Mouse (Mus musculus): ENCODE data around the gene Pdlim5. TPM values are rescaled to one million over a fixed set of nuclear protein-coding genes. Genes with fewer than 3 reads are reported as not detected.
"Not testable (repeated sequence)": the region's sequence is repeated elsewhere in the genome, so short reads cannot be mapped to it uniquely, and the experiment has no call there.

Gene Pdlim5
- total RNA-seq, 4 experiments from 2014 or later: 19.5 to 27.0 (median 25.2) TPM

DNA sequence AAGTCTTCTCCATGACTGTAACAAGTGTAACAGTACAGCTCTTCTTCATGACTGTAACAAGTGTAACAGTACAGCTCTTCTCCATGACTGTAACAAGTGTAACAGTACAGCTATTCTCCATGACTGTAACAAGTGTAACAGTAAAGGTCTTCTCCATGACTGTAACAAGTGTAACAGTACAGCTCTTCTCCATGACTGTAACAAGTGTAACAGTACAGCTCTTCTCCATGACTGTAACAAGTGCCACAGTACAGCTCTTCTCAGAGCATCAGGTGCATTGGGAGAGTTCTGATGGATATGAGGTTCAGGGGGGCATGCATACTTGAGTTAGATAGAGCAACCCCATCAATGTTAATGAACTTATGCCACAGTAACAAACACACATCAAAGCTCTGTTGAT lies 203.9 kb downstream of the Pdlim5 start:
- not testable (repeated sequence) for DNase-seq (ENCODE audit: low spot score in 2 of 2)

Other genes with a start within 250 kb of the Pdlim5 start
- gene Bmpr1b, start 226.3 kb downstream of the Pdlim5 start, total RNA-seq (2022): 10 to 100 TPM; 19.7 to 21.1 (median 20.3) TPM
- 1 to 10 TPM; 2.4 to 5.2 (median 3.3) TPM for gene Gbp5, start 98.3 kb upstream of the Pdlim5 start, total RNA-seq (2022)
- gene Gbp7, start 134.6 kb upstream of the Pdlim5 start, total RNA-seq (2022): 1 to 10 TPM; 2.9 to 3.4 (median 3.3) TPM
- gene Gbp3, start 164.3 kb upstream of the Pdlim5 start, total RNA-seq (2022): 10 to 100 TPM in 1 of 4 experiments, 1 to 10 TPM in 3; 7.9 to 11.0 (median 8.5) TPM
- not detected for gene Gbp2b, start 199.2 kb upstream of the Pdlim5 start, total RNA-seq (2022)
- gene Gbp2, start 224.9 kb upstream of the Pdlim5 start, total RNA-seq (2022): 1 to 10 TPM; 2.4 to 4.8 (median 3.5) TPM

Data from left cerebral cortex, adult 8-10 months (tissue).